Mouse (Mus musculus) hindbrain, embryonic 12.5 days (tissue): Measurements from ENCODE around the gene Odam. TPM values are rescaled to one million over a fixed set of nuclear protein-coding genes. Genes with fewer than 3 reads are reported as not detected.

Source experiments
- ATAC-seq: fragments of 200-750 bp; cut with Nextera tagmentation; 2 replicates; pipeline ENCODE4 v1.8.0; 2017; ENCODE audit warnings: moderate TSS enrichment; ENCODE audit not compliant: low FRiP score
- H3K27ac ChIP-seq: fragments of 300-500 bp; sonication (generic); 2 replicates; pipeline ENCODE4 v1.5.1; 2016; ENCODE audit warnings: mild to moderate bottlenecking
- H3K27me3 ChIP-seq: fragments of 300-500 bp; sonication (generic); 2 replicates; pipeline ENCODE4 v1.6.1; 2016; ENCODE audit warnings: mild to moderate bottlenecking
- H3K36me3 ChIP-seq: fragments of 300-500 bp; sonication (generic); 2 replicates; pipeline ENCODE4 v1.6.1; 2016; ENCODE audit warnings: mild to moderate bottlenecking
- H3K4me1 ChIP-seq: fragments of 300-500 bp; sonication (generic); 2 replicates; pipeline ENCODE4 v1.6.1; 2016
- H3K4me2 ChIP-seq: fragments of 300-500 bp; sonication (generic); replicated peaks from 2 replicates; pipeline ENCODE4 v1.6.1; 2016; ENCODE audit warnings: mild to moderate bottlenecking
- H3K4me3 ChIP-seq: fragments of 300-500 bp; sonication (generic); 2 replicates; pipeline ENCODE4 v1.5.1; 2016; ENCODE audit warnings: mild to moderate bottlenecking
- H3K9ac ChIP-seq: fragments of 300-500 bp; sonication (generic); 2 replicates; pipeline ENCODE4 v1.6.1; 2016; ENCODE audit warnings: mild to moderate bottlenecking, moderate library complexity
- H3K9me3 ChIP-seq: fragments of 300-500 bp; sonication (generic); replicated peaks from 2 replicates; pipeline ENCODE4 v1.6.1; 2016; ENCODE audit warnings: mild to moderate bottlenecking
- WGBS: fragments of 180-500 bp; shearing (Covaris S2); methylation state at CpG from one replicate; pipeline ENCODE4 v1.1.7; 2016; 5-methylcytosine and 5-hydroxymethylcytosine counted together
- polyA plus RNA-seq: library from polyadenylated mRNA; unstranded; fragments of >200 nt; fragmentation: Nextera tagmentation; extraction: Ambion mirVana; gene quantifications from 2 replicates; pipeline ENCODE4 v1.2.1, GENCODE M21; 2016

Gene Odam
- polyA plus RNA-seq = not detected in 2 replicates

DNA sequence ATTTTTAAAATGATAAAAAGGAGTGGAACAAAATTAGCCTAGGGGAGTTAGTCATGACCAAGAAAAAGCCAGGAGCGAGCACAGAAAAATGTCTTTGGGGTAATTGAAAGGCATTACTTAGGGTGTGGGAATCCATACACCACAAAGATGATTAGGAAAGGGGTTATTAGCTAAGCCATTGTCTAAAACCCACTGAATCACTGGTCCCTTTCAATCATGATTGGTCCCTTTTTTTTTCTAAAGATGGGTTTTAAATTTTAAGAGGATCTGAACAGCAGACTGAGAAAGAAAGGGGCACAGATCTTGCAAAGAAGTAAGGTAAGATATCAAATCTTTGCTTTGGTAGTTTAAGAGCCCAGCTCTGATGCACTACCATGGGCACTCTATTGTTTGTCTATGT lies at the start of gene Odam:
TSS of gene Odam (plus strand) at position 301 of the 400 bp plus-strand sequence.
- ATAC-seq = no peak
- H3K4me1 ChIP-seq = no peaks in the 10 kb centered on the region
- no peaks in the 10 kb centered on the region for H3K9me3 ChIP-seq
- WGBS = 82% methylated on average over 1 of the region's 1 CpGs
- no peaks in the 10 kb centered on the region for H3K36me3 ChIP-seq
- no peak within 1 kb of the TSS for H3K4me3 ChIP-seq
- H3K27ac ChIP-seq = no peak within 1 kb of the TSS
- H3K9ac ChIP-seq = no peak within 1 kb of the TSS
- no peaks in the 10 kb centered on the region for H3K27me3 ChIP-seq
- H3K4me2 ChIP-seq = no peak within 1 kb of the TSS

DNA sequence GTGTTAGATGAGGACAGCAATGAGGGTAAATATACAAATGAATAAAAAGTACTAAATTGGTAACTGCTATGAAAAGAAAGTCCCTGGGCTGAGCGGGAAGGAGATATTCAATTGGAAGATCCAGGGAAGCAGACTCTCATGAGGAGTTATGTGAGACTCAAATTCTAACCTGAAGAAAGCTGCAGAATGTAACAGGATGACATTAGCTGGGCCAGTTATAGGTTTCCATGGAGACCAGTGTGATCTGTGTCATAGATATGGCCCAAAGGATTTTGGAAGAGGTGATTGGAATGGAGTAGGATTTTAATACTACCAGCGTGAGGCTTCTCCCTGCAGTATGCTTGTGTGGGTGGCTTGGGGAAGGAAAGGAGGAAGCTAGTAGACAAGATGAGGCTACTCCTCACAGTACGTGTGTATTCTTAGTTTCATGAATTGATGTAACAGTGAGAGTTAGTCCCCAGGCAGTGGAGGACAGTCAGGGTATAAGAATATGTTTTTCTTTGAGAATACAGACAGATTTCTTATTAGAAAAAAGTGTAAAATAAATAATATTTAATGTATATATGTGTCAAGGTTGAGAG lies 29.6 kb upstream of the Odam start:
- H3K4me3 ChIP-seq = no peak overlapping the region
- no peak overlapping the region for H3K9ac ChIP-seq
- H3K27ac ChIP-seq = no peak overlapping the region
- 75% methylated on average over 3 of the region's 3 CpGs for WGBS
- no peaks in the 10 kb centered on the region for H3K4me1 ChIP-seq
- H3K4me2 ChIP-seq = no peak overlapping the region
- no peak for ATAC-seq
- H3K36me3 ChIP-seq = no peaks in the 10 kb centered on the region
- no peaks in the 10 kb centered on the region for H3K27me3 ChIP-seq
- H3K9me3 ChIP-seq = no peaks in the 10 kb centered on the region

DNA sequence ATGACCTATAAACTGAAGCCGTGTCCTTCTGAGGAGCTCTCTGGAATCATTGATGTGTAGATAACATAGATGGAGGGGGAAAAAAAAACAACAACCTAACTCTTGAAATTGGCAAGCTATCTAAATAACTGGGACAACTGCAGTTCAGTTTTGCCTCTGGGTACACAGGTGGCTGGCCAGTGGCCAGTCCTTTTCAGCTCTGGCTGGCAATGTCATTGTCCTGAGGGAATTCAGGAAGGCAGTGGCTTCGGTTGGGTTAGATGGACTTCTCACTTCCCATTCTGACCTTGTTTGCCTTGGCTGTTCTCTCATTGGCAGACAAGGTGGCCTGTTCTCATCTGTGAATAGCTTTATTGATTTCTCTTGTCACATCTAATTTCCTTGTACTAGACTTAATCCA lies 14.7 kb upstream of the Odam start:
- Histone ChIP-seq H3K4me2 (no peak overlapping the region), H3K9ac (no peak overlapping the region), H3K4me3 (no peak overlapping the region), H3K27me3 (no peaks in the 10 kb centered on the region), H3K27ac (no peak overlapping the region), H3K4me1 (no peaks in the 10 kb centered on the region), H3K9me3 (no peaks in the 10 kb centered on the region), H3K36me3 (no peaks in the 10 kb centered on the region)
- ATAC-seq = no peak
- WGBS = 69% methylated on average over 2 of the region's 2 CpGs

DNA sequence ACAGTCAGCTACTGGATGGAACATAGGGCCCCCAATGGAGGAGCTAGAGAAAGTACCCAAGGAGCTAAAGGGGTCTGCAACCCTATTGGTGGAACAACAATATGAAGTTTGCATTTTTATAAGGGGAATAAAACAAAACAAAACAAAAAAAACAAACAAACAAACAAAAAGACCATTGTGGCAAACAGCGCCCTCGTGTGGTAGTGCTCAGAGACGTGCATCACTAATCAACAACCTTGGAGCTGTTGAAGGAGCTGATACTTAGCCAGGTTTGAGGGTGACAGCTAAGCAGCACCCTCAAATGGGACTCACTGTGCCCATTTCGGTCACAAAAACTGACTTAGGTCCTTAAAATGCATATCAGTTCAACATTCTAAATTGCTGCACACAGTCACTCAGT lies 13.4 kb upstream of the Odam start:
- Histone ChIP-seq H3K9ac (no peak overlapping the region), H3K4me1 (no peaks in the 10 kb centered on the region), H3K36me3 (no peaks in the 10 kb centered on the region), H3K4me2 (no peak overlapping the region), H3K9me3 (no peaks in the 10 kb centered on the region), H3K27ac (no peak overlapping the region), H3K4me3 (no peak overlapping the region), H3K27me3 (no peaks in the 10 kb centered on the region)
- ATAC-seq = no peak
- 36% methylated on average over 4 of the region's 4 CpGs for WGBS

DNA sequence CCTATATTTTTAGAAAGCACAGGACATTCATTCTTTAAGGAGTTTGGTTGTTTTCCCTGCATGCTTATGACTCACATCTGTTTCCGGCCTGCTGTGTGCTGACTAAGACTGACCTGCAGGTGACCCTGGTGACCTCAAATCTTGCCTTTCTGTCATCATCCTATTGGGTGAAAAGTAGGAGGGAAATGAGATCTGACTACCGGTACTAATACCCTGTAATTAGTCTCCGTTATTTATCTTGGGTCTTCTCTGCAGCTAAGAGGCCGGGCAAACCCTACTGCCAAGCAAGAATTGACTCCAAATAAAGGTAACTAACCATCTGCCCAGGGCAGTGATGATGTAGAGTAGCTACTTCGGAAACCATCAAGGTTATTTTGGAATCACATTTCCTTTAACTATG lies 40.5 kb downstream of the Odam start, which contains the start of gene Csn3:
TSS of gene Csn3 (plus strand) at position 208 of the 400 bp plus-strand sequence.
- Histone ChIP-seq H3K9me3 (no peaks in the 10 kb centered on the region), H3K36me3 (no peaks in the 10 kb centered on the region), H3K9ac (no peak within 1 kb of the TSS), H3K27me3 (no peaks in the 10 kb centered on the region), H3K4me1 (no peaks in the 10 kb centered on the region), H3K27ac (no peak within 1 kb of the TSS), H3K4me2 (no peak within 1 kb of the TSS), H3K4me3 (no peak within 1 kb of the TSS)
- no peak for ATAC-seq
- WGBS = 32% methylated on average over 5 of the region's 5 CpGs

DNA sequence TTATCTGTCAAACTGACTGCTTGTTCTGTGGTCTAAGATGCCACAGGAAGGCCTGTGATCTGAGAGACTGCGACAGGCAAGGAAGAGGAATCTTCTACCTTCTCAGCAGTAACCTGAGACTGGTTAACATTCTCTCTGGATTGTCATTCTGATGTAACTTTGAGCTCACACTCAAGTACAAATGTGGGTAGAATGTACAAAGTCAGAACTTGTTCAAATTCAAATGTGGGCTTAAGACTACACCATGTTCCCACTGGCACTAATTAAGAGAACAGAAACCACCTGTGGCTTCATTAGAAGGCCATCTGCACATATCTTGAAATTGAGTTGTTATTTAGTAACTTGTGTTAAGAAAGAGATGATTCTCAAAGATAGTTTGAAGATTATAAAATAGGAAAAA lies 46.8 kb downstream of the Odam start:
- H3K9me3 ChIP-seq = no peaks in the 10 kb centered on the region
- H3K27ac ChIP-seq = no peak overlapping the region
- H3K36me3 ChIP-seq = no peaks in the 10 kb centered on the region
- no peak overlapping the region for H3K4me2 ChIP-seq
- H3K9ac ChIP-seq = no peak overlapping the region
- no peaks in the 10 kb centered on the region for H3K4me1 ChIP-seq
- no peaks in the 10 kb centered on the region for H3K27me3 ChIP-seq
- ATAC-seq = no peak
- no peak overlapping the region for H3K4me3 ChIP-seq
- 39% methylated on average over 1 of the region's 1 CpGs for WGBS

DNA sequence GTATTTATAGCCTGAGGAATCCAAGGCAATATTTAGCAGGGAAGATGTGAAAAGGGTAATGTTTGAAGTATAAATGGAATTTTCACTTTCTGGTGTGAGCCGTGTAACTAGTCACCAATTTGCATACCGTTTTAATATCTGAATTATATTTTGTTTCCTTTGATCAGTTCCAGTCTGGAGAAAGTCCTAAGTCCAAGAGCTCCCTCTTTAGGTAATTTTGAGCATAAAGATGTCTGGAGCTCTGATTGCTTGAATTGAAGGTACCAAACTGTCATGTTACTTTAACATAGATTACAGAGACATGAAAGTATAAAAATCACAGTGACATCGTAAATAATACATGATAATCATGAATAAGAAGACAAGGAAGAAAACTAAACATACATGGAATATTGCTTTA lies 55.9 kb downstream of the Odam start:
- no peak overlapping the region for H3K4me2 ChIP-seq
- no peak overlapping the region for H3K4me3 ChIP-seq
- H3K9me3 ChIP-seq = no peaks in the 10 kb centered on the region
- H3K4me1 ChIP-seq = no peaks in the 10 kb centered on the region
- H3K36me3 ChIP-seq = no peaks in the 10 kb centered on the region
- no peak overlapping the region for H3K9ac ChIP-seq
- H3K27me3 ChIP-seq = no peaks in the 10 kb centered on the region
- 53% methylated on average over 3 of the region's 3 CpGs for WGBS
- no peak overlapping the region for H3K27ac ChIP-seq
- no peak for ATAC-seq

DNA sequence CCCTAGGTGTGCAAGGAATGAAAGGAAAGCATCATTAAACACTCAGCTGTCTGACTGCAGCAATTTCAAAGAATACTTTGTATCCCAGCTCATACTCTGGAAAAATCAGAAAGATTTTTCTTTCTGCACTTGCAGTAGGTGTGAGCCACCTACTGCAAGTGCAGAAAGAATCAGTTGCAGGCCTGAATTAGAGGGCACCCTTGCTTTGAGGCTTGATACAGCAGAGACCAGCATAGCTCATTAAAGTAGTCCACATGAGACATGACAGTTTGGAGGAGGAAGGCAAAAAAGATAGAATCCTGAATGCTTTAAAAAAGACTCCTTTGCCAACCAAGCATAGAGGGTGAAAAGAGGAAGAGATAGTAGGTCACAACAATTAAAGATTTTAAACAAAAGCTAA lies 57.7 kb downstream of the Odam start:
- Histone ChIP-seq H3K4me3 (no peak overlapping the region), H3K9me3 (no peaks in the 10 kb centered on the region), H3K27ac (no peak overlapping the region), H3K4me2 (no peak overlapping the region), H3K36me3 (no peaks in the 10 kb centered on the region), H3K27me3 (no peaks in the 10 kb centered on the region), H3K4me1 (no peaks in the 10 kb centered on the region), H3K9ac (no peak overlapping the region)
- ATAC-seq = no peak

Other genes with a start within 250 kb of the Odam start
- not detected in 2 replicates for gene Csn1s1, start 218.8 kb upstream of the Odam start, polyA plus RNA-seq
- not detected in 2 replicates for gene Csn2, start 185.4 kb upstream of the Odam start, polyA plus RNA-seq
- not detected in 2 replicates for gene Csn1s2a, start 110.5 kb upstream of the Odam start, polyA plus RNA-seq
- gene Csn1s2b, start 76.9 kb upstream of the Odam start, polyA plus RNA-seq = not detected in 2 replicates
- gene Prr27, start 59.3 kb upstream of the Odam start, polyA plus RNA-seq = not detected in 2 replicates
- not detected in 2 replicates for gene Csn3, start 40.5 kb downstream of the Odam start, polyA plus RNA-seq
- not detected in 2 replicates for gene 2310003L06Rik, start 84.4 kb downstream of the Odam start, polyA plus RNA-seq
- not detected in 2 replicates for gene Gm28434, start 84.5 kb downstream of the Odam start, polyA plus RNA-seq
- not detected in 2 replicates for gene Cabs1, start 94.4 kb downstream of the Odam start, polyA plus RNA-seq
- gene Smr3a, start 117.5 kb downstream of the Odam start, polyA plus RNA-seq = not detected in 2 replicates
- not detected in 2 replicates for gene Smr2, start 201.5 kb downstream of the Odam start, polyA plus RNA-seq
- not detected in 2 replicates for gene Gm11116, start 226.5 kb downstream of the Odam start, polyA plus RNA-seq